Mouse (Mus musculus) CH12.LX (cell line): ENCODE data around the gene Gmcl1. TPM values are rescaled to one million over a fixed set of nuclear protein-coding genes. Genes with fewer than 3 reads are reported as not detected.

Experiments used
- DNase-seq: peaks from one replicate; pipeline ENCODE4 v3.0.0-alpha.2; 2013; ENCODE audit errors: extremely low read depth
- H3K27ac ChIP-seq: 2 replicates; pipeline ENCODE4 v1.5.1; 2012; ENCODE audit warnings: low read depth, mild to moderate bottlenecking, control low read depth, moderate library complexity; ENCODE audit not compliant: insufficient read depth
- H3K27me3 ChIP-seq: replicated peaks from 2 replicates; pipeline ENCODE3; 2012; ENCODE audit warnings: inconsistent platforms
- H3K36me3 ChIP-seq, 2 experiments: replicated peaks in 1 of 2; 2 replicates each; pipeline versions ENCODE3 to v1.6.1; 2012; ENCODE audit warnings: inconsistent platforms in 1 of 2, low read length in 1 of 2, mild to moderate bottlenecking in 1 of 2, mixed read lengths in 1 of 2, moderate library complexity in 1 of 2; ENCODE audit not compliant: control insufficient read depth in 1 of 2, insufficient read depth in 1 of 2
- H3K4me1 ChIP-seq, 2 experiments: 2 replicates each; pipeline ENCODE4 v1.6.1; 2012; ENCODE audit warnings: inconsistent platforms in 1 of 2, moderate library complexity in 1 of 2; ENCODE audit not compliant: insufficient read depth in 2 of 2, control insufficient read depth in 1 of 2
- H3K4me2 ChIP-seq: 2 replicates; pipeline ENCODE4 v1.6.1; 2012; ENCODE audit warnings: low read depth, mild to moderate bottlenecking, control low read depth; ENCODE audit not compliant: poor library complexity, insufficient read depth, severe bottlenecking
- H3K4me3 ChIP-seq, 3 experiments: fragments of 150-350 bp in 1 of 3; sonication (generic) in 1 of 3; replicated peaks in 1 of 3; 2 replicates each; pipeline versions ENCODE3 to v1.5.1; 2011 to 2012; ENCODE audit warnings: low read depth in 2 of 3, low read length in 2 of 3, mild to moderate bottlenecking in 2 of 3, moderate library complexity in 2 of 3, control low read depth in 1 of 3, improper control_type of control experiment in 1 of 3, inconsistent platforms in 1 of 3, mixed read lengths in 1 of 3; ENCODE audit not compliant: poor library complexity in 1 of 3
- H3K79me2 ChIP-seq: replicated peaks from 2 replicates; pipeline ENCODE4 v1.6.1; 2012; ENCODE audit warnings: mild to moderate bottlenecking, moderate library complexity; ENCODE audit not compliant: control insufficient read depth, poor library complexity, insufficient read depth, severe bottlenecking; ENCODE audit errors: extremely low read depth
- H3K9ac ChIP-seq: 2 replicates; pipeline ENCODE4 v1.6.1; 2012; ENCODE audit warnings: low read depth, mild to moderate bottlenecking, control low read depth, moderate library complexity; ENCODE audit not compliant: insufficient read depth
- H3K9me3 ChIP-seq: replicated peaks from 2 replicates; pipeline ENCODE3; 2012; ENCODE audit warnings: low read length, inconsistent platforms, mixed read lengths
- CHD2 ChIP-seq: IDR thresholded peaks from 2 replicates; pipeline ENCODE4 v1.6.1; 2011; ENCODE audit warnings: low read length, improper control_type of control experiment
- CTCF ChIP-seq, 2 experiments: IDR thresholded peaks in 1 of 2; conservative IDR thresholded peaks in 1 of 2; 2 replicates each; pipeline ENCODE4 v1.5.1; 2011 to 2012; ENCODE audit warnings: low read depth in 2 of 2, low read length in 2 of 2, improper control_type of control experiment in 1 of 2, inconsistent platforms in 1 of 2, mild to moderate bottlenecking in 1 of 2, moderate library complexity in 1 of 2
- EP300 ChIP-seq: IDR thresholded peaks from 2 replicates; pipeline ENCODE4 v1.6.1; 2011; ENCODE audit warnings: low read length, improper control_type of control experiment
- IRF4 ChIP-seq: IDR thresholded peaks from 2 replicates; pipeline ENCODE4 v1.6.1; 2014; ENCODE audit warnings: low read depth, mild to moderate bottlenecking, inconsistent platforms, low read length, improper control_type of control experiment
- JUN ChIP-seq: IDR thresholded peaks from 2 replicates; pipeline ENCODE4 v1.6.1; 2011; ENCODE audit warnings: low read depth, mild to moderate bottlenecking, low read length, improper control_type of control experiment, moderate library complexity; ENCODE audit not compliant: insufficient read depth
- JUND ChIP-seq: conservative IDR thresholded peaks from 2 replicates; pipeline ENCODE4 v1.6.1; 2011; ENCODE audit warnings: low read depth, low read length, improper control_type of control experiment
- KAT2A ChIP-seq: IDR thresholded peaks from 2 replicates; pipeline ENCODE4 v1.6.1; 2012; ENCODE audit warnings: low read length, improper control_type of control experiment, inconsistent platforms; ENCODE audit not compliant: insufficient replicate concordance
- MAFK ChIP-seq: IDR thresholded peaks from 2 replicates; pipeline ENCODE4 v1.6.1; 2011; ENCODE audit warnings: low read length, improper control_type of control experiment; ENCODE audit not compliant: insufficient replicate concordance
- MAX ChIP-seq: IDR thresholded peaks from 2 replicates; pipeline ENCODE4 v1.6.1; 2011; ENCODE audit warnings: low read length, improper control_type of control experiment
- MAZ ChIP-seq: IDR thresholded peaks from 2 replicates; pipeline ENCODE4 v1.6.1; 2012; ENCODE audit warnings: low read depth, mild to moderate bottlenecking, inconsistent platforms, low read length, improper control_type of control experiment, moderate library complexity
- MEF2A ChIP-seq: IDR thresholded peaks from 2 replicates; pipeline ENCODE4 v1.6.1; 2014; ENCODE audit warnings: low read depth, mild to moderate bottlenecking, inconsistent platforms, low read length, improper control_type of control experiment, borderline replicate concordance
- MXI1 ChIP-seq: IDR thresholded peaks from 2 replicates; pipeline ENCODE4 v1.6.1; 2011; ENCODE audit warnings: mild to moderate bottlenecking, low read depth, low read length, improper control_type of control experiment
- MYC ChIP-seq: IDR thresholded peaks from 2 replicates; pipeline ENCODE4 v1.6.1; 2011; ENCODE audit warnings: low read depth, mild to moderate bottlenecking, improper control_type of control experiment, low read length
- NELFE ChIP-seq: IDR thresholded peaks from 2 replicates; pipeline ENCODE4 v1.6.1; 2011; ENCODE audit warnings: low read depth, low read length, improper control_type of control experiment
- POLR2A ChIP-seq: IDR thresholded peaks from 2 replicates; pipeline ENCODE4 v1.6.1; 2011; ENCODE audit warnings: low read depth, mild to moderate bottlenecking, improper control_type of control experiment, low read length
- RCOR1 ChIP-seq: conservative IDR thresholded peaks from 2 replicates; pipeline ENCODE4 v1.6.1; 2012; ENCODE audit warnings: low read depth, mild to moderate bottlenecking, inconsistent platforms, low read length, improper control_type of control experiment
- SIN3A ChIP-seq: IDR thresholded peaks from 2 replicates; pipeline ENCODE4 v1.6.1; 2012; ENCODE audit warnings: low read length, improper control_type of control experiment, inconsistent platforms
- TCF12 ChIP-seq: IDR thresholded peaks from 2 replicates; pipeline ENCODE4 v1.6.1; 2014; ENCODE audit warnings: low read depth, mild to moderate bottlenecking, inconsistent platforms, low read length, improper control_type of control experiment
- UBTF ChIP-seq: IDR thresholded peaks from 2 replicates; pipeline ENCODE4 v1.6.1; 2012; ENCODE audit warnings: low read depth, mild to moderate bottlenecking, inconsistent platforms, low read length, improper control_type of control experiment, moderate library complexity
- USF1 ChIP-seq: IDR thresholded peaks from 2 replicates; pipeline ENCODE4 v1.6.1; 2014; ENCODE audit warnings: low read depth, mild to moderate bottlenecking, inconsistent platforms, low read length, improper control_type of control experiment
- ZKSCAN1 ChIP-seq: IDR thresholded peaks from 2 replicates; pipeline ENCODE4 v1.6.1; 2012; ENCODE audit warnings: low read depth, inconsistent platforms, low read length, improper control_type of control experiment, borderline replicate concordance
- ZMIZ1 ChIP-seq: IDR thresholded peaks from 2 replicates; pipeline ENCODE4 v1.6.1; 2012; ENCODE audit warnings: low read depth, mild to moderate bottlenecking, inconsistent platforms, low read length, improper control_type of control experiment
- dilution Hi-C: fragments of 300-500 bp; cut with MboI; formaldehyde crosslinking; loops from 2 replicates; pipeline ENCODE4 v1.14.3; 2020; ENCODE audit warnings: low sequenced_read_pairs; ENCODE audit not compliant: extremely low pct_unique_long_range_greater_than_20kb, extremely low pct_ligation_motif_present
- in situ Hi-C: fragments of 300-500 bp; cut with MboI; formaldehyde crosslinking; loops from 3 replicates; pipeline ENCODE4 v1.14.3; 2019; ENCODE audit warnings: low sequenced_read_pairs, low pct_ligation_motif_present, low pct_unique_long_range_greater_than_20kb, mixed read lengths
- polyA plus RNA-seq: library from polyadenylated mRNA; unstranded; fragments of >175 nt; gene quantifications from 2 replicates; pipeline ENCODE4 v1.2.1, GENCODE M21; 2012; ENCODE audit warnings: low read depth; ENCODE audit not compliant: insufficient read length
- total RNA-seq, 2 experiments: library from RNA; depleted of rRNA; stranded (reverse); fragments of 300-350 nt in 1 of 2; fragments of >200 nt in 1 of 2; gene quantifications; 2 replicates each; pipeline ENCODE4 v1.2.3; 2012 to 2014

The Gmcl1 gene
- total and polyA plus RNA-seq, 3 experiments = 8.4 to 10.4 (median 9.9) TPM

- Histone ChIP-seq H3K4me2 (no peak overlapping the region), H3K9me3 (no peaks in the 10 kb centered on the region), H3K27me3 (no peaks in the 10 kb centered on the region), H3K9ac (no peak overlapping the region), H3K4me3 (no peak overlapping the region), H3K79me2 (no peaks in the 10 kb centered on the region; the same call in 1 of the 2 replicates), H3K4me1 (peaks cover 0 to 12% of the 10 kb centered on the region in 2 experiments; a peak in 2 of 4 replicates), H3K27ac (no peak overlapping the region), H3K36me3 (peaks cover 0 to 18% of the 10 kb centered on the region in 2 experiments)
- dilution Hi-C loops (no loop called here), in situ Hi-C loops (no loop called here)
- DNase-seq = no peak
- TF ChIP-seq POLR2A (no peak), ZKSCAN1 (no peak), MAX (no peak), UBTF (no peak), EP300 (no peak), CTCF (conservative IDR thresholded peaks at IDR 0.05 in 1 of 2, IDR thresholded peaks at IDR 0.05 in 1 of 2; ENCODE audit: low read depth in 2 of 2, low read length in 2 of 2) (no peak), SIN3A (no peak), USF1 (no peak), JUND (no peak), MAZ (no peak), KAT2A (no peak), CHD2 (no peak), ZMIZ1 (no peak)
Measured at GRCm38 (mm10) chr6:86728711-86729110, 4.5 kb downstream of the Gmcl1 start.

- Histone ChIP-seq H3K4me2 (no peak overlapping the region), H3K79me2 (no peaks in the 10 kb centered on the region), H3K27me3 (no peaks in the 10 kb centered on the region), H3K4me1 (no peaks in the 10 kb centered on the region), H3K9me3 (no peaks in the 10 kb centered on the region), H3K36me3 (peaks cover 0 to 37% of the 10 kb centered on the region in 2 experiments), H3K4me3 (no peak overlapping the region), H3K9ac (no peak overlapping the region), H3K27ac (no peak overlapping the region)
- in situ Hi-C loops (no loop called here), dilution Hi-C loops (no loop called here)
- TF ChIP-seq MAZ = no peak
- no peak for TF ChIP-seq JUN
- TF ChIP-seq IRF4 = no peak
- no peak for TF ChIP-seq MYC
- no peak for TF ChIP-seq POLR2A
- TF ChIP-seq MAX = no peak
- no peak for TF ChIP-seq TCF12
- no peak for TF ChIP-seq MXI1
- no peak for TF ChIP-seq RCOR1
- TF ChIP-seq MEF2A = no peak
- TF ChIP-seq UBTF = no peak
- TF ChIP-seq MAFK = no peak
- TF ChIP-seq NELFE = no peak
- TF ChIP-seq CHD2 = no peak
- TF ChIP-seq, all 38 proteins: peak for 0
- no peak for DNase-seq
Measured at GRCm38 (mm10) chr6:86721977-86722376, 11.2 kb downstream of the Gmcl1 start.
